11 mouse cellular contexts compared by ENCODE assay signal in the genomic region with DNA sequence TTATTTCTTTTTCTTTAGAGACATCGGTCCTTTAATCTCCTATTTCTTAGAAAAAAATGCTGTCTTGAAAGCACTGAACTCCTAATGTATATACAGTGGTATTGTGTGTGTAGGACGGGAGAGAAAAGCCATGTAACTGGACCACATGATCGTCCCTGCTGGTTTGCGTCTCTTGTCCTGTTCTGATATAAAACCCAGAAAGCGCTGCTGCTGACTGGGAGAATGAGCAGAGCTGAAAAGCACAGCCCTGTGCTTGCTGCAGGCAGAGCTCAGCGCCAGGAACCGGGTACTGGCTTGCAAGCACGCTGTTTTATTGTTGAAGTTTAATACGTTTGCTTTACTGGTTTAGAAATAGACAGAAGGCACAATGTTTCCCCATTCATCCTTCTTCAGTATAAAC.
A peak's percentile ranks its signal among the peaks of the same experiment; 100 is the strongest.
DNase-seq lines count a peak whose midpoint lies in the region; ATAC-seq lines count a peak whose summit lies in the region.
"Had no signal": no experiment of that assay in that cellular context is flagged by ENCODE, and none has a peak within 500 bp of the region (broad histone marks: within the 10 kb centered on the region; RNA-seq: fewer than 3 reads in every experiment).

No protein-coding gene starts in this region.

- no peak overlapping the region for H3K4me3 ChIP-seq in forebrain, embryonic 15.5 days
- no peak overlapping the region for H3K4me3 ChIP-seq in forebrain, embryonic 11.5 days (ENCODE audit: low read depth, low read length)
- H3K4me3 ChIP-seq in lung, embryonic 15.5 days, result no peak overlapping the region
- H3K4me3 ChIP-seq: neural tube, embryonic 12.5 days had no signal

- peak; percentile 19; the same call in 1 of the 2 replicates for ATAC-seq in forebrain, embryonic 15.5 days (replicated peaks)
- ATAC-seq in forebrain, embryonic 11.5 days (replicated peaks; ENCODE audit: low FRiP score), result no peak
- ATAC-seq in lung, embryonic 15.5 days (ENCODE audit: borderline replicate concordance, extremely low read depth, low FRiP score, low TSS enrichment), result peak; percentile 63; the same call in 1 of the 2 replicates
- ATAC-seq: inflammation-experienced regulatory T-cells, adult 6 months had no signal

- H3K27ac ChIP-seq in forebrain, embryonic 15.5 days (replicated peaks), result peak overlapping the region; percentile 40
- H3K27ac ChIP-seq in forebrain, embryonic 11.5 days (ENCODE audit: low read depth, low read length), result no peak overlapping the region
- no peak overlapping the region; the same call in 1 of the 2 replicates for H3K27ac ChIP-seq in lung, embryonic 15.5 days
- H3K27ac ChIP-seq: neural tube, embryonic 12.5 days had no signal

- H3K4me2 ChIP-seq in forebrain, embryonic 15.5 days (replicated peaks), result 0 out of 2 replicates have a peak overlapping the region, but pooled peaks have one; percentile 2
- H3K4me2 ChIP-seq in forebrain, embryonic 11.5 days (ENCODE audit: low read depth, low read length, severe bottlenecking), result no peak overlapping the region
- H3K4me2 ChIP-seq in lung, embryonic 15.5 days, result peak overlapping the region; percentile 7; the same call in 1 of the 2 replicates
- H3K4me2 ChIP-seq: neural tube, embryonic 12.5 days had no signal

- no peaks in the 10 kb centered on the region for H3K27me3 ChIP-seq in forebrain, embryonic 15.5 days
- H3K27me3 ChIP-seq in forebrain, embryonic 11.5 days (ENCODE audit: control insufficient read depth, insufficient read depth, low read length), result no peaks in the 10 kb centered on the region
- H3K27me3 ChIP-seq in lung, embryonic 15.5 days, result no peaks in the 10 kb centered on the region
- H3K27me3 ChIP-seq: neural tube, embryonic 12.5 days had no signal

- H3K9me3 ChIP-seq in forebrain, embryonic 15.5 days, result no peaks in the 10 kb centered on the region
- H3K9me3 ChIP-seq in forebrain, embryonic 11.5 days (ENCODE audit: control insufficient read depth, low read length), result no peaks in the 10 kb centered on the region
- H3K9me3 ChIP-seq in lung, embryonic 15.5 days, result no peaks in the 10 kb centered on the region
- H3K9me3 ChIP-seq: neural tube, embryonic 12.5 days had no signal

- H3K4me1 ChIP-seq in forebrain, embryonic 15.5 days, result peaks cover 15% of the 10 kb centered on the region; the same call in 1 of the 2 replicates
- H3K4me1 ChIP-seq in forebrain, embryonic 11.5 days (replicated peaks; ENCODE audit: control insufficient read depth, insufficient read depth, low read length), result no peaks in the 10 kb centered on the region
- H3K4me1 ChIP-seq in lung, embryonic 15.5 days, result no peaks in the 10 kb centered on the region; the same call in 1 of the 2 replicates
- H3K4me1 ChIP-seq: neural tube, embryonic 12.5 days had no signal

- peaks cover 2% of the 10 kb centered on the region for H3K36me3 ChIP-seq in forebrain, embryonic 15.5 days
- no peaks in the 10 kb centered on the region for H3K36me3 ChIP-seq in forebrain, embryonic 11.5 days (ENCODE audit: control insufficient read depth, insufficient read depth, low read length)
- peaks cover under 1% of the 10 kb centered on the region; the same call in 1 of the 2 replicates for H3K36me3 ChIP-seq in lung, embryonic 15.5 days

- no peak for DNase-seq in forebrain, embryonic 11.5 days (ENCODE audit: low spot score)
- no peak for DNase-seq in lung, adult 18-20 months
- peak; percentile 7 to 22 for DNase-seq in layer of hippocampus, postnatal 25 days (ENCODE audit: extremely low spot score in 1 of 2, low spot score in 1 of 2)
- peak; percentile 12 for DNase-seq in right cerebral cortex, postnatal 4 days
- no peak for DNase-seq in cerebellum, adult 11 months
- no peak for DNase-seq in T-cell, adult 2 months (ENCODE audit: low spot score)
- DNase-seq: adrenal gland, postnatal 10 days had no signal

- H3K9ac ChIP-seq in forebrain, embryonic 15.5 days (replicated peaks), result 0 out of 2 replicates have a peak overlapping the region, but pooled peaks have one; percentile 24
- H3K9ac ChIP-seq in forebrain, embryonic 11.5 days (ENCODE audit: low read length), result no peak overlapping the region
- H3K9ac ChIP-seq in lung, embryonic 15.5 days, result no peak overlapping the region
- H3K9ac ChIP-seq: neural tube, embryonic 12.5 days had no signal

- 29% methylated on average over 9 of the region's 9 CpGs for WGBS in forebrain, embryonic 15.5 days
- WGBS in forebrain, embryonic 11.5 days, result 73% methylated on average over 9 of the region's 9 CpGs
- 29% methylated on average over 9 of the region's 9 CpGs for WGBS in lung, embryonic 15.5 days

Comparison
In these comparisons a context has a peak if more than half of its experiments do, and no peak if none do; other contexts are left out.
1. DNase-seq: peak in layer of hippocampus, postnatal 25 days (2 of 2) and right cerebral cortex, postnatal 4 days (single experiment); none in forebrain, embryonic 11.5 days (single experiment), lung, adult 18-20 months (0 of 2), cerebellum, adult 11 months (single experiment) and T-cell, adult 2 months (single experiment).